Mouse (Mus musculus): ENCODE measurements at regions not wholly inside any gene's neighbourhood (a gene's known extent, or its start where the extent isn't known, plus 50 kb on each side); places are given as distances from the start of the nearest gene placed in this dataset.
A peak's percentile ranks its signal among the peaks of the same experiment; 100 is the strongest.

GRCm38 (mm10) chr6:147800846-147801245 is 246.2 kb upstream of the Far2 start:
- 91% methylated on average over 5 of the region's 5 CpGs for WGBS
- H3K36me3 ChIP-seq, result no peaks in the 10 kb centered on the region
- no peak overlapping the region for H3K27ac ChIP-seq (replicated peaks)
- peaks cover 4% of the 10 kb centered on the region; the same call in 1 of the 2 replicates for H3K4me1 ChIP-seq
- no peak for DNase-seq (ENCODE audit: low spot score)
- no peaks in the 10 kb centered on the region for H3K9me3 ChIP-seq (replicated peaks)
- H3K27me3 ChIP-seq (ENCODE audit: low read depth, poor library complexity, severe bottlenecking), result no peaks in the 10 kb centered on the region
- H3K4me3 ChIP-seq, result no peak overlapping the region

GRCm38 (mm10) chr6:147803893-147804292 is 243.2 kb upstream of the Far2 start:
- 94% methylated on average over 2 of the region's 2 CpGs for WGBS

DNA sequence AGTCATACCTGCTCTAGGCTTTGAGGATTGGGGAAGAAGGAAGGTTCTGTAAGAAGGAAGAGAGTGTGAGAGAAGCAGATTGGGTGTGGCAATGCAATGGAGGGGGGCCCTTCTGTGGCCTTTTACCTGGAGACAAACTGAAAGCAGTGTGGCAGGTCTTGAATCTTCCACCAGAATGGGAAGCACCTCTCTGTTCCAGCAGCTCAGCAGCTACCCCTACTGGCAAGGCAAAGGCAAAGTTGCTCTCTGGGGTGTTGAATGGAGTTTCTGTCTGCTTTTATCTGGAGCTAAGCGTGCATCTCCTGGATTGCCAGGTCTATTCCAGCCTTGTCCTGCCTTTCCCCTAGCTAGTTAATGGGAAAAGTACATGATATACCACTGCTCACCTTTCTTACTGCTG is 236.3 kb upstream of the Far2 start:
- WGBS, result 55% methylated on average over 1 of the region's 1 CpGs
- H3K4me1 ChIP-seq, result no peaks in the 10 kb centered on the region
- no peaks in the 10 kb centered on the region for H3K27me3 ChIP-seq (ENCODE audit: low read depth, poor library complexity, severe bottlenecking)
- H3K4me3 ChIP-seq, result no peak overlapping the region
- DNase-seq (ENCODE audit: low spot score), result peak; percentile 29
- no peak overlapping the region for H3K27ac ChIP-seq (replicated peaks)
- no peaks in the 10 kb centered on the region for H3K9me3 ChIP-seq (replicated peaks)
- H3K36me3 ChIP-seq, result no peaks in the 10 kb centered on the region

More at GRCm38 (mm10) chr6:147803893-147804292, 243.2 kb upstream of the Far2 start:
- Histone ChIP-seq H3K36me3 (no peaks in the 10 kb centered on the region), H3K4me3 (no peak overlapping the region), H3K4me1 (peaks cover 4% of the 10 kb centered on the region; the same call in 1 of the 2 replicates), H3K9me3 (replicated peaks) (no peaks in the 10 kb centered on the region), H3K27ac (replicated peaks) (no peak overlapping the region), H3K27me3 (ENCODE audit: low read depth, poor library complexity, severe bottlenecking) (no peaks in the 10 kb centered on the region)
- DNase-seq (ENCODE audit: low spot score), result no peak

DNA sequence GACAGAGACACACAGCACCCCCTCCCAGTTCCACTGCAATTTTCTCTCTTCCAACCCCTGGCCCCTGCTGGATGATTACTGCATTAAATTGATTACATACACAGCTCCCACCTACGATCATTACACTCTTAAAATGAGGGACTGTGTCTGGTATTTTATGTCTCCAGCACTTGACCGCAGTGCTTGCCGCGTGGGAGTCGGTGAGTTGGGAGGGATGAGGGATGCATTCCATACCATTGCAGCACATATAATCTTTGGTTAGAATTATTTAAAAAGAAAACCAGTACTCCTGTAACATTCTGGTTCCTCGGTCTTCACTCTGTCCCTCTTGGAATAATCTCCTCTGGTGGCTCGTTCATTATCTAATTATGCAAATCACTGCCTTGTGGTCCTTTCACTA is 230.2 kb upstream of the Far2 start:
- 75% methylated on average over 7 of the region's 7 CpGs for WGBS
- Histone ChIP-seq H3K4me1 (no peaks in the 10 kb centered on the region), H3K9me3 (replicated peaks) (no peaks in the 10 kb centered on the region), H3K27me3 (ENCODE audit: low read depth, poor library complexity, severe bottlenecking) (no peaks in the 10 kb centered on the region), H3K27ac (replicated peaks) (no peak overlapping the region), H3K4me3 (no peak overlapping the region), H3K36me3 (no peaks in the 10 kb centered on the region)
- DNase-seq (ENCODE audit: low spot score), result no peak

DNA sequence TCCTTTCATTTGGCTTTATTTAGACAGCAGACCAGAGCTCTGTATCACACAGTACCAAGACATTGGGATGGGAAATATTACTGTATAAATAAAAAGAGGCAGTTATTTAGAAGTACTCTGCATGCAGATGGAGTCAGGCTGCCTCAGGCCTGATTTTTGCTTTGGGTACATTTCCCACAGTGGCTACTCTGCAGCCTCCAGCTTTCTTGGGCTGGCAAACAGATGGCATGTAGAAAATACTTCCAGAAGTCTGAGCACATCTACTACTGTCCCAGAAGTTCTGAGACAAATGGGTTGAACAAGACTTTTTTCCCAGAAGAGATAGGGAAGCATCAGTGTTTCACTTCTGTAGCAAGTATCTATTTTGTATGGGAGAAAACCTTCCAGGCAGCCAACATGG is 229.8 kb upstream of the Far2 start:
- no peak overlapping the region for H3K4me3 ChIP-seq
- no peaks in the 10 kb centered on the region for H3K9me3 ChIP-seq (replicated peaks)
- no peak overlapping the region for H3K27ac ChIP-seq (replicated peaks)
- H3K4me1 ChIP-seq, result no peaks in the 10 kb centered on the region
- DNase-seq (ENCODE audit: low spot score), result no peak
- no peaks in the 10 kb centered on the region for H3K27me3 ChIP-seq (ENCODE audit: low read depth, poor library complexity, severe bottlenecking)
- no peaks in the 10 kb centered on the region for H3K36me3 ChIP-seq

DNA sequence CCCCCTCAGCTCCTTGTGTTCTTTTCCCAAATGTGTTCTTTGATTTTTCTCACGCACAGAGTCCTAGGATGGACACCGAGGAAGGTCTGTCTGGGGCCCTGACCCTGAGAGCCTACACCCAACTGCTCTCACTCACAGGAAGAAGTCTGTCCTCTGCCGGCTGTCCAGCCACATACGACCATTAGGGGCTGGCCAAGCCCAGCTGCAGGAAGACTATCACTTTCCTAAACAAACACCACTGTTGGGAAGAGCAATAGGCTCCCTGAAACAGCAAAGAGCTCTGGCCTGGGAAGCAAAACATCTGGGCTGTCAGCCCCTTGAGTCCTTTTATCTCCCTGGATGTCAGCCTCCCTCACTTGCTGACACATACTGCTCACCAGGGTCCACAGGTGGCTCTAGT is 224.8 kb upstream of the Far2 start:
- H3K27me3 ChIP-seq (ENCODE audit: low read depth, poor library complexity, severe bottlenecking), result no peaks in the 10 kb centered on the region
- H3K27ac ChIP-seq (replicated peaks), result no peak overlapping the region
- H3K4me3 ChIP-seq, result no peak overlapping the region
- no peaks in the 10 kb centered on the region for H3K36me3 ChIP-seq
- DNase-seq (ENCODE audit: low spot score), result no peak
- H3K9me3 ChIP-seq (replicated peaks), result no peaks in the 10 kb centered on the region
- 65% methylated on average over 4 of the region's 4 CpGs for WGBS
- H3K4me1 ChIP-seq, result no peaks in the 10 kb centered on the region

- no peak for DNase-seq (ENCODE audit: low spot score)
- WGBS, result 75% methylated on average over 3 of the region's 3 CpGs
- H3K9me3 ChIP-seq (replicated peaks), result no peaks in the 10 kb centered on the region
- no peaks in the 10 kb centered on the region for H3K4me1 ChIP-seq
- no peak overlapping the region for H3K27ac ChIP-seq (replicated peaks)
- no peaks in the 10 kb centered on the region for H3K27me3 ChIP-seq (ENCODE audit: low read depth, poor library complexity, severe bottlenecking)
- H3K36me3 ChIP-seq, result no peaks in the 10 kb centered on the region
- H3K4me3 ChIP-seq, result no peak overlapping the region
Measured at GRCm38 (mm10) chr6:147832521-147832920, 214.5 kb upstream of the Far2 start.

- no peaks in the 10 kb centered on the region for H3K36me3 ChIP-seq
- WGBS, result 89% methylated on average over 3 of the region's 3 CpGs
- no peak for DNase-seq (ENCODE audit: low spot score)
Measured at GRCm38 (mm10) chr6:147833501-147833900, 213.6 kb upstream of the Far2 start.

DNA sequence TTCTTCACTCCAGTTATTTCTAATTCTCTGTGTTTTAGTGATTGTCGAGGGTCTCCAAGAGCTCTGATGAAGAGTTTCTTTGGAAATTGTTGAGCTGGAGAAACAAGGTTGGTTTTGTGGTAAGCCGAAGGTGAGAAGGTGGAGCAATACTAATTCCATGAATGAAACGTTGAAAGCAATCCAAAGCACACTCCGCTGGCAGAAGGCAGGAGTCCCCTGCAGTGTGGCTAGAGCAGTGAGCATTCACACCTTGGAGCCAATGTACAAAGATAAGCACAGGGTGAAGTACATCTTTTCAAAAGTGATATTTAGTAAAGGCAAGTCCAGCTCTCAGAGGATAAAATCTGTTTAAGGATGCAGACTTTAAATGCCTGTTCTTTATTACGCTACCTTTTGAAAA is 208.2 kb upstream of the Far2 start:
- Histone ChIP-seq H3K4me3 (no peak overlapping the region), H3K27ac (replicated peaks) (no peak overlapping the region), H3K4me1 (no peaks in the 10 kb centered on the region), H3K9me3 (replicated peaks) (no peaks in the 10 kb centered on the region), H3K36me3 (no peaks in the 10 kb centered on the region), H3K27me3 (ENCODE audit: low read depth, poor library complexity, severe bottlenecking) (no peaks in the 10 kb centered on the region)
- DNase-seq (ENCODE audit: low spot score), result no peak
- WGBS, result 81% methylated on average over 5 of the region's 5 CpGs

More at GRCm38 (mm10) chr6:147833501-147833900, 213.6 kb upstream of the Far2 start:
- no peak overlapping the region for H3K27ac ChIP-seq (replicated peaks)
- H3K4me1 ChIP-seq, result no peaks in the 10 kb centered on the region
- no peaks in the 10 kb centered on the region for H3K27me3 ChIP-seq (ENCODE audit: low read depth, poor library complexity, severe bottlenecking)
- no peaks in the 10 kb centered on the region for H3K9me3 ChIP-seq (replicated peaks)
- H3K4me3 ChIP-seq, result no peak overlapping the region

DNA sequence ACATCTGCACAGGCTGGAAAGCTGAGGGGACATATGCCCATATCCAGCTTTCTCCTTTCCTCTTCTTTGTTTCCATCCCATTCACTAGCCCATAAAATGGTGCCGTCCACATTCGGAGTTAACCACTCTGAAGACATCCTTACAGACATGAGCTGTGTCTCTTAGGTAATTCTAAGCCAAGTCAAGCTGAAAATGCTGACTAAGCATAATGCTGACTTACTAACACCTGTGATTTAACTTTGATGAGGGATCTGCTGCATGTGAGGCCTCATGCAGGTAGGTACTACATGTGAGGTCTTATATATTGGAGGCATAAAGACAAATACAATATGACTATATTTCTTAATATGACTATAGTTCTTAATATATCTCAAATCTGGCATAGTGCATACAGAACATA is 197.1 kb upstream of the Far2 start:
- H3K4me1 ChIP-seq, result no peaks in the 10 kb centered on the region
- H3K27ac ChIP-seq (replicated peaks), result no peak overlapping the region
- DNase-seq (ENCODE audit: low spot score), result no peak
- H3K27me3 ChIP-seq (ENCODE audit: low read depth, poor library complexity, severe bottlenecking), result no peaks in the 10 kb centered on the region
- no peaks in the 10 kb centered on the region for H3K36me3 ChIP-seq
- H3K9me3 ChIP-seq (replicated peaks), result no peaks in the 10 kb centered on the region
- 94% methylated on average over 2 of the region's 2 CpGs for WGBS
- H3K4me3 ChIP-seq, result no peak overlapping the region

- H3K4me3 ChIP-seq, result no peak overlapping the region
- H3K27ac ChIP-seq (replicated peaks), result no peak overlapping the region
- H3K9me3 ChIP-seq (replicated peaks), result no peaks in the 10 kb centered on the region
- no peaks in the 10 kb centered on the region for H3K4me1 ChIP-seq
- H3K27me3 ChIP-seq (ENCODE audit: low read depth, poor library complexity, severe bottlenecking), result no peaks in the 10 kb centered on the region
- no peak for DNase-seq (ENCODE audit: low spot score)
- 66% methylated on average over 2 of the region's 2 CpGs for WGBS
- no peaks in the 10 kb centered on the region for H3K36me3 ChIP-seq
Measured at GRCm38 (mm10) chr6:147861116-147861515, 185.9 kb upstream of the Far2 start.

- DNase-seq (ENCODE audit: low spot score), result no peak
- Histone ChIP-seq H3K9me3 (replicated peaks) (no peaks in the 10 kb centered on the region), H3K27me3 (ENCODE audit: low read depth, poor library complexity, severe bottlenecking) (no peaks in the 10 kb centered on the region), H3K27ac (replicated peaks) (no peak overlapping the region), H3K4me1 (no peaks in the 10 kb centered on the region), H3K36me3 (no peaks in the 10 kb centered on the region), H3K4me3 (no peak overlapping the region)
- WGBS, result 90% methylated on average over 3 of the region's 3 CpGs
Measured at GRCm38 (mm10) chr6:147871033-147871432, 176.0 kb upstream of the Far2 start.

- Histone ChIP-seq H3K4me1 (no peaks in the 10 kb centered on the region), H3K4me3 (no peak overlapping the region), H3K36me3 (no peaks in the 10 kb centered on the region), H3K27ac (replicated peaks) (no peak overlapping the region), H3K27me3 (ENCODE audit: low read depth, poor library complexity, severe bottlenecking) (no peaks in the 10 kb centered on the region), H3K9me3 (replicated peaks) (no peaks in the 10 kb centered on the region)
- WGBS, result 82% methylated on average over 3 of the region's 3 CpGs
- no peak for DNase-seq (ENCODE audit: low spot score)
Measured at GRCm38 (mm10) chr6:147873173-147873572, 173.9 kb upstream of the Far2 start.

- H3K27me3 ChIP-seq (ENCODE audit: low read depth, poor library complexity, severe bottlenecking), result no peaks in the 10 kb centered on the region
- H3K4me3 ChIP-seq, result no peak overlapping the region
- WGBS, result 83% methylated on average over 3 of the region's 3 CpGs
- DNase-seq (ENCODE audit: low spot score), result no peak
- H3K4me1 ChIP-seq, result no peaks in the 10 kb centered on the region
- no peaks in the 10 kb centered on the region for H3K36me3 ChIP-seq
- no peaks in the 10 kb centered on the region for H3K9me3 ChIP-seq (replicated peaks)
- H3K27ac ChIP-seq (replicated peaks), result no peak overlapping the region
Measured at GRCm38 (mm10) chr6:147878485-147878884, 168.6 kb upstream of the Far2 start.

Measured in midbrain, embryonic 10.5 days (tissue).